Mouse (Mus musculus) bone marrow, adult 2 months (tissue): Measurements from ENCODE around the gene Erbb2.

Source experiments
- CTCF ChIP-seq: fragments of 200-500 bp; IDR thresholded peaks from 2 replicates; pipeline ENCODE4 v1.5.1; 2011; ENCODE audit warnings: low read length, control low read depth; ENCODE audit not compliant: control insufficient read depth, insufficient read depth
- POLR2A ChIP-seq: fragments of 200-500 bp; IDR thresholded peaks from 2 replicates; pipeline ENCODE4 v1.6.1; 2011; ENCODE audit warnings: low read depth, mild to moderate bottlenecking, control low read depth, low read length, borderline replicate concordance; ENCODE audit not compliant: control insufficient read depth

DNA sequence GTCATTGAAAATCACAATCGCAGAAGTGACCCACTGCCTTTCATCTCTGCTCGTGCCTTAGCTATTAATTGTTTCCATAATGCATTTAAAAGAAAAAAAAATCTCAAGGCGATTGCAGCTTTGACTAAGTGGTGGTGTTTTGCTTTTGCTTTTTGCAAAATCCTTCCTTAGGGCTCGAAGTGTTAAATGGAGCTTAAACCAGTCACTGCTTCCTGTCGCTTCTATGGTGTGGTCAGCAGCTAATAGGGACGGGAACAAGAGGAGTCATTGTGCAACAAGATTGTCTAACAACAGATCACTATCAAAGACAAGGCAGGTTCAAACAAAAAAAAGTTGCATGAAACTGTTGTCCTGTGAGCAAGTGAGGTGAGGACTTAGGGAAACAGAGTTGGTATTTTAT lies 69.0 kb downstream of the Erbb2 start:
- TF ChIP-seq CTCF (no peak), POLR2A (no peak)
